Mouse (Mus musculus): ENCODE data around the gene Mpdu1. TPM values are rescaled to one million over a fixed set of nuclear protein-coding genes. Genes with fewer than 3 reads are reported as not detected.
A peak's percentile ranks its signal among the peaks of the same experiment; 100 is the strongest.

Mpdu1 gene
- polyA plus RNA-seq, 1 experiment from 2014 or later, result 35.2 TPM

GRCm38 (mm10) chr11:69679144-69679543 is 16.7 kb upstream of the Mpdu1 start:
- Histone ChIP-seq H3K9me3 (replicated peaks) (no peaks in the 10 kb centered on the region), H3K4me2 (no peak overlapping the region), H3K4me1 (replicated peaks) (peaks cover 54% of the 10 kb centered on the region), H3K4me3 (replicated peaks) (no peak overlapping the region), H3K36me3 (replicated peaks) (peaks cover 61% of the 10 kb centered on the region), H3K27me3 (no peaks in the 10 kb centered on the region), H3K9ac (no peak overlapping the region), H3K27ac (replicated peaks) (no peak overlapping the region)
- no peak for ATAC-seq (ENCODE audit: insufficient read depth)
- WGBS (ENCODE audit: insufficient replicate concordance), result 83% methylated on average over 2 of the region's 2 CpGs

- Histone ChIP-seq H3K27me3 (no peaks in the 10 kb centered on the region), H3K4me2 (peak within 1 kb of the TSS; percentile 79), H3K27ac (replicated peaks) (peak within 1 kb of the TSS; percentile 96), H3K36me3 (replicated peaks) (peaks cover 84% of the 10 kb centered on the region), H3K9me3 (replicated peaks) (no peaks in the 10 kb centered on the region), H3K4me3 (replicated peaks) (peak within 1 kb of the TSS; percentile 90), H3K9ac (peak within 1 kb of the TSS; percentile 92), H3K4me1 (replicated peaks) (peaks cover 44% of the 10 kb centered on the region)
- WGBS (ENCODE audit: insufficient replicate concordance), result under 1% methylated on average over 36 of the region's 36 CpGs
- ATAC-seq (ENCODE audit: insufficient read depth), result peak; percentile 96
These were observed 9.8 kb upstream of the Mpdu1 start, which contains the start of gene Eif4a1 for GRCm38 (mm10) chr11:69672211-69672706. Gene Eif4a1 (minus strand): TSS chr11:69672423.

DNA sequence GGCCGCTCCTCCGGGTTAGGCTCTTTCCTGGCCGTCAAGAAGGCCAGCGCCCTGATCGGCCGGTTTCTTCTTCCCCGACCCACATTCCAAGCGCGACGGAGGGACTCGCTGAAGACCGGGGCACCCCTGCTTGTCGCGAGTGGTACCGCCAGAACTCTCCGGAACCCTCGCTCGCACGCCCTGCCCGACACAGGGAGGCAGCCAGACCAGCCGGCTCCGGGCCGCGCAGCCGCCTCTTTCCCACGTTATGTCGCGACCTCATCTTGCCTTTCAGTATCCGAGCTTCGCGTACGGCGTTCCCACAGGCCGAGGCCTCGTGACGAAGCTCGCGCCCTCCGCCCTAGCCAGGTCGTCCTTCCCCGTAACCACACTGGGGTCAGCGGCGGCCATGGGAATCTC is 9.3 kb upstream of the Mpdu1 start:
- Histone ChIP-seq H3K4me3 (replicated peaks) (peak overlapping the region; percentile 90), H3K27me3 (no peaks in the 10 kb centered on the region), H3K27ac (replicated peaks) (peak overlapping the region; percentile 96), H3K4me1 (replicated peaks) (peaks cover 44% of the 10 kb centered on the region), H3K36me3 (replicated peaks) (peaks cover 84% of the 10 kb centered on the region), H3K4me2 (peak overlapping the region; percentile 79), H3K9me3 (replicated peaks) (no peaks in the 10 kb centered on the region), H3K9ac (peak overlapping the region; percentile 92)
- ATAC-seq (ENCODE audit: insufficient read depth), result peak; percentile 3; the same call in 1 of the 2 replicates
- WGBS (ENCODE audit: insufficient replicate concordance), result under 1% methylated on average over 43 of the region's 43 CpGs

GRCm38 (mm10) chr11:69670786-69671725 is 8.6 kb upstream of the Mpdu1 start:
- Histone ChIP-seq H3K27ac (replicated peaks) (peak overlapping the region; percentile 96), H3K27me3 (no peaks in the 10 kb centered on the region), H3K4me2 (peak overlapping the region; percentile 79), H3K4me3 (replicated peaks) (peak overlapping the region; percentile 90), H3K4me1 (replicated peaks) (peaks cover 50% of the 10 kb centered on the region), H3K36me3 (replicated peaks) (peaks cover 84% of the 10 kb centered on the region), H3K9me3 (replicated peaks) (no peaks in the 10 kb centered on the region), H3K9ac (peak overlapping the region; percentile 92)
- ATAC-seq (ENCODE audit: insufficient read depth), result peak; percentile 58
- WGBS (ENCODE audit: insufficient replicate concordance), result under 1% methylated on average over 61 of the region's 61 CpGs

GRCm38 (mm10) chr11:69666665-69667005 is 4.2 kb upstream of the Mpdu1 start:
- Histone ChIP-seq H3K4me2 (no peak overlapping the region), H3K9me3 (replicated peaks) (no peaks in the 10 kb centered on the region), H3K27ac (replicated peaks) (peak overlapping the region; percentile 48; the same call in 1 of the 2 replicates), H3K4me3 (replicated peaks) (no peak overlapping the region), H3K4me1 (replicated peaks) (peaks cover 59% of the 10 kb centered on the region), H3K9ac (no peak overlapping the region), H3K36me3 (replicated peaks) (peaks cover 71% of the 10 kb centered on the region), H3K27me3 (no peaks in the 10 kb centered on the region)
- 79% methylated on average over 3 of the region's 3 CpGs for WGBS (ENCODE audit: insufficient replicate concordance)
- no peak for ATAC-seq (ENCODE audit: insufficient read depth)

DNA sequence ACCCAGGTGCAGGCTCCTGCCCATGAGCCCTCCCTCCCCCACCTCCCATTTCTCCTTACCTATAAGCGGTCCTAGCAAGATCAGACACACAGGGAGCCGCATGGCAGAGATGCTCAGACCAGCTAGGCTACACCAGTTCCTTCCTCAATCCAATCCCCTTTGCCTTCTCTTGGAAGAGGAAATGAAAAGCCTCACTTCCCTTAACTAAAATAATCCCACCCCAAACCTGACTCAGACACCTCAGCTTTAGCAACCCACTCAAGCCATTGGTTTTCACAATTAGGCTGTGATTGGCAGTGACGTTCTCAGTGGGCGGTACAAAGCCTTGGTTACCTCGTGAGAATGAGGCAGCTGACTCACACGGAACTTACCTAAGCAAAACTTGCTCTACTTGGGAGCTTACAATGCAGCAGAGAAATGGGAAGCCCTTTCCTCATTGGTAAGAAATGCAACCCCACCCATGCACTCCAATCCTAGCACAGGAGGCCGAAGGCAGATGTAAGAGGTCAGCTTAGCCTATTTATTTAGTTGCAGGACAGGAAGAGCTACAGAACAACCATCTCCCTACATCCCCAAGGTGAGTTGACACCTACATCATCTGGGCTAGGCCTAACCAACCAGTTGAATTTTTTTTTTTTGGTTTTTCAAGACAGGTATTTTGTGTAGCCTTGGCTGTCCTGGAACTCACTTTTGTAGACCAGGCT is 3.7 kb upstream of the Mpdu1 start, which contains the start of gene Cd68:
Gene Cd68 (minus strand): TSS at position 193 of the 704 bp plus-strand sequence.
- Histone ChIP-seq H3K4me1 (replicated peaks) (peaks cover 62% of the 10 kb centered on the region), H3K9ac (no peak within 1 kb of the TSS), H3K36me3 (replicated peaks) (peaks cover 71% of the 10 kb centered on the region), H3K4me3 (replicated peaks) (peak within 1 kb of the TSS; percentile 9; the same call in 1 of the 2 replicates), H3K27me3 (no peaks in the 10 kb centered on the region), H3K27ac (replicated peaks) (peak within 1 kb of the TSS; percentile 48), H3K9me3 (replicated peaks) (no peaks in the 10 kb centered on the region), H3K4me2 (peak within 1 kb of the TSS; percentile 8; the same call in 1 of the 2 replicates)
- 20% methylated on average over 7 of the region's 7 CpGs for WGBS (ENCODE audit: insufficient replicate concordance)
- no peak for ATAC-seq (ENCODE audit: insufficient read depth)

GRCm38 (mm10) chr11:69665457-69665960 is 3.1 kb upstream of the Mpdu1 start:
- peak overlapping the region; percentile 8; the same call in 1 of the 2 replicates for H3K4me2 ChIP-seq
- no peaks in the 10 kb centered on the region for H3K27me3 ChIP-seq
- no peak for ATAC-seq (ENCODE audit: insufficient read depth)
- peaks cover 62% of the 10 kb centered on the region for H3K4me1 ChIP-seq (replicated peaks)
- H3K4me3 ChIP-seq (replicated peaks), result peak overlapping the region; percentile 9; the same call in 1 of the 2 replicates
- H3K9me3 ChIP-seq (replicated peaks), result no peaks in the 10 kb centered on the region
- H3K9ac ChIP-seq, result no peak overlapping the region
- 68% methylated on average over 9 of the region's 9 CpGs for WGBS (ENCODE audit: insufficient replicate concordance)
- peak overlapping the region; percentile 48 for H3K27ac ChIP-seq (replicated peaks)
- H3K36me3 ChIP-seq (replicated peaks), result peaks cover 67% of the 10 kb centered on the region

- no peak overlapping the region for H3K4me2 ChIP-seq
- 83% methylated on average over 7 of the region's 7 CpGs for WGBS (ENCODE audit: insufficient replicate concordance)
- ATAC-seq (ENCODE audit: insufficient read depth), result no peak
- no peaks in the 10 kb centered on the region for H3K9me3 ChIP-seq (replicated peaks)
- no peak overlapping the region for H3K4me3 ChIP-seq (replicated peaks)
- peak overlapping the region; percentile 94 for H3K27ac ChIP-seq (replicated peaks)
- peaks cover 60% of the 10 kb centered on the region for H3K4me1 ChIP-seq (replicated peaks)
- H3K27me3 ChIP-seq, result no peaks in the 10 kb centered on the region
- no peak overlapping the region for H3K9ac ChIP-seq
- H3K36me3 ChIP-seq (replicated peaks), result peaks cover 67% of the 10 kb centered on the region
These were observed 2.4 kb upstream of the Mpdu1 start for GRCm38 (mm10) chr11:69664841-69665240.

GRCm38 (mm10) chr11:69663795-69664194 is 1.4 kb upstream of the Mpdu1 start:
- peaks cover 49% of the 10 kb centered on the region for H3K4me1 ChIP-seq (replicated peaks)
- no peaks in the 10 kb centered on the region for H3K9me3 ChIP-seq (replicated peaks)
- peak overlapping the region; percentile 81 for H3K4me2 ChIP-seq
- H3K36me3 ChIP-seq (replicated peaks), result peaks cover 64% of the 10 kb centered on the region
- WGBS (ENCODE audit: insufficient replicate concordance), result 59% methylated on average over 6 of the region's 6 CpGs
- ATAC-seq (ENCODE audit: insufficient read depth), result no peak
- H3K9ac ChIP-seq, result no peak overlapping the region
- H3K27ac ChIP-seq (replicated peaks), result peak overlapping the region; percentile 94
- no peaks in the 10 kb centered on the region for H3K27me3 ChIP-seq
- H3K4me3 ChIP-seq (replicated peaks), result no peak overlapping the region

- WGBS (ENCODE audit: insufficient replicate concordance), result 64% methylated on average over 13 of the region's 13 CpGs
- no peaks in the 10 kb centered on the region for H3K27me3 ChIP-seq
- peak overlapping the region; percentile 94 for H3K27ac ChIP-seq (replicated peaks)
- peak overlapping the region; percentile 61 for H3K9ac ChIP-seq
- H3K9me3 ChIP-seq (replicated peaks), result no peaks in the 10 kb centered on the region
- peaks cover 64% of the 10 kb centered on the region for H3K36me3 ChIP-seq (replicated peaks)
- peak overlapping the region; percentile 81 for H3K4me2 ChIP-seq
- H3K4me1 ChIP-seq (replicated peaks), result peaks cover 48% of the 10 kb centered on the region
- H3K4me3 ChIP-seq (replicated peaks), result peak overlapping the region; percentile 70
- ATAC-seq (ENCODE audit: insufficient read depth), result no peak
These were observed 677 bp upstream of the Mpdu1 start for GRCm38 (mm10) chr11:69662967-69663671.

All from liver, embryonic 15.5 days (tissue).